Mouse (Mus musculus) neural tube, embryonic 11.5 days (tissue): ENCODE data around the gene Ppp1ca. TPM values are rescaled to one million over a fixed set of nuclear protein-coding genes. Genes with fewer than 3 reads are reported as not detected.

ENCODE experiments used
- ATAC-seq: fragments of 200-750 bp; cut with Nextera tagmentation; 2 replicates; pipeline ENCODE4 v1.8.0; 2017; ENCODE audit warnings: moderate number of reproducible peaks, mild to moderate bottlenecking, moderate TSS enrichment, moderate library complexity; ENCODE audit not compliant: insufficient read depth, low FRiP score, low TSS enrichment
- DNase-seq: peaks from one replicate; pipeline ENCODE4 v3.0.0-alpha.2; 2015; ENCODE audit warnings: low spot score
- H3K27ac ChIP-seq: fragments of 300-500 bp; sonication (generic); 2 replicates; pipeline ENCODE4 v1.5.1; 2014; ENCODE audit warnings: low read depth, mild to moderate bottlenecking, low read length
- H3K27me3 ChIP-seq: fragments of 300-500 bp; sonication (generic); 2 replicates; pipeline ENCODE4 v1.6.1; 2014; ENCODE audit warnings: mild to moderate bottlenecking, low read length, mixed read lengths; ENCODE audit not compliant: control insufficient read depth, insufficient read depth
- H3K36me3 ChIP-seq: fragments of 300-500 bp; sonication (generic); 2 replicates; pipeline ENCODE4 v1.6.1; 2014; ENCODE audit warnings: mild to moderate bottlenecking, low read length, moderate library complexity, mixed read lengths; ENCODE audit not compliant: control insufficient read depth, insufficient read depth
- H3K4me1 ChIP-seq: fragments of 300-500 bp; sonication (generic); 2 replicates; pipeline ENCODE4 v1.6.1; 2014; ENCODE audit warnings: low read length, mixed read lengths; ENCODE audit not compliant: control insufficient read depth, insufficient read depth
- H3K4me2 ChIP-seq: fragments of 300-500 bp; sonication (generic); 2 replicates; pipeline ENCODE4 v1.6.1; 2014; ENCODE audit warnings: low read depth, mild to moderate bottlenecking, moderate library complexity
- H3K4me3 ChIP-seq: fragments of 300-500 bp; sonication (generic); 2 replicates; pipeline ENCODE4 v1.5.1; 2014; ENCODE audit warnings: low read depth, low read length
- H3K9ac ChIP-seq: fragments of 300-500 bp; sonication (generic); 2 replicates; pipeline ENCODE4 v1.6.1; 2014; ENCODE audit warnings: mild to moderate bottlenecking, low read length
- H3K9me3 ChIP-seq: fragments of 300-500 bp; sonication (generic); 2 replicates; pipeline ENCODE4 v1.6.1; 2016; ENCODE audit warnings: low read length; ENCODE audit not compliant: control insufficient read depth
- WGBS: fragments of 180-500 bp; shearing (Covaris S2); extraction: QIAGEN DNeasy Blood & Tissue Kit; methylation state at CpG from one replicate; pipeline ENCODE4 v1.1.7; 2014; 5-methylcytosine and 5-hydroxymethylcytosine counted together
- polyA plus RNA-seq: library from polyadenylated mRNA; unstranded; fragments of >200 nt; fragmentation: Nextera tagmentation; extraction: Ambion mirVana; gene quantifications from 2 replicates; pipeline ENCODE4 v1.2.1, GENCODE M21; 2014

Gene Ppp1ca
- polyA plus RNA-seq, 1 experiment from 2014 or later = 939 TPM

DNA sequence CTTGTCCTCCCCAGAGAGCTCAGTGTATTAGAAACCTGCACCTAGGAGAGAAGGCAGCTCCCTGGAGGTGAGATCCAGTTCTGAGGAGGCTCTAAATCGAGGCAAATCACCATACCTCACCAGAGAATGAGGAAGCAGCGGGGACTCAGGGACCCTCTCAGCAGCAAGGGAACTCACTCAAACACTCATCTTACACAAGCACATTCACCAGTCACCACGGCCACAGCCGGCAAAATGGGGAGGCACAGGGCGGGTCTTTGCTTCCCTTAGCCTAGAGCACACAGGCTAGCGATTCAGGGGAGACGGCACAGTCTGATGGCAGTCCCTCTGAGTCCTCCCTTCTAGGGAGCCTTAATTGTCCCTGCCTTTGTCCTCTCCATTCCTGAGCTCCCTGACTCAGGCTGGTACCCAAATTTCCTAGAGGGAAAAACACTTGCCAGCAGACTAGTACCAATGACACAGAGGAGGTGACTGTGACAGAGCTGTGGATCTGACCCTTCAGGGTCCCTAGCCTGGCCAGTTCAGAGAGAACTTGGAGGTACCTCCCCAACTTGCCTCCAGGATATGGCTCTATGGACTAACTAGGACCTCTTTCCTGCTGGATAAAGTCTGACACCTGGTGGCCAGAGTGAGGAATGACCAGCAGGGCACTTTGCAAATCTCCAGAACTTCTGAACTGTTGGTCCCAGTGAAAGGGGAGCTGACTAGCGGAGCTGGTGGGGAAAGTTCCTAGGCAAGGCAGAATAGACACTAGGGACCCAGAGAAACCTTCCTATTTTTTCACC is 36.2 kb downstream of the Ppp1ca start:
- 27% methylated on average over 8 of the region's 8 CpGs for WGBS
- no peaks in the 10 kb centered on the region for H3K36me3 ChIP-seq
- ATAC-seq (no peak), DNase-seq (peak; percentile 75)
- H3K27me3 ChIP-seq = no peaks in the 10 kb centered on the region
- peaks cover 3% of the 10 kb centered on the region; the same call in 1 of the 2 replicates for H3K4me1 ChIP-seq
- no peaks in the 10 kb centered on the region for H3K9me3 ChIP-seq
- H3K4me2 ChIP-seq = no peak overlapping the region
- H3K9ac ChIP-seq = no peak overlapping the region
- H3K27ac ChIP-seq = no peak overlapping the region
- H3K4me3 ChIP-seq = no peak overlapping the region

DNA sequence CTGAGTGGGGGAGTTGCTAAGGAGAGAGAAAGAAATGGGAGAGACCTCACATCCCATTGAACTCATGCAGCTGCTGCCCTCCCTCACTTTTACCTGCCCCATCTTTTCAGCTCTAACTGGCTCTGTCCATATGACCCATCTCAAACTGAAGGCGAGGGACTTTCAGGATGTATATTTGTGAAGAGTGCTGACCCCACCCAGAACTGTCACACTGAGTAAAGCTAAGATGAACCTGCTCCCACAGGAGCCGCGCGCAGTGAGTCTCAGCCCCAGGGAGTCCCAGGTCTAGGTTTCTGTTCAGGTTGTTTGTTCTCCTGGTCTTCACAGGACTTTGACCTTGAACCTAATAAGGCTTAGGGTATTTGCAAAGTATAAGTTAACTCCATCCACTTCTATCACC is 37.0 kb downstream of the Ppp1ca start:
- Histone ChIP-seq H3K4me3 (no peak overlapping the region), H3K27ac (no peak overlapping the region), H3K27me3 (no peaks in the 10 kb centered on the region), H3K9me3 (no peaks in the 10 kb centered on the region), H3K4me1 (peaks cover 3% of the 10 kb centered on the region; the same call in 1 of the 2 replicates), H3K4me2 (no peak overlapping the region), H3K9ac (no peak overlapping the region), H3K36me3 (no peaks in the 10 kb centered on the region)
- DNase-seq = no peak
- WGBS = 75% methylated on average over 4 of the region's 4 CpGs
- ATAC-seq = no peak

DNA sequence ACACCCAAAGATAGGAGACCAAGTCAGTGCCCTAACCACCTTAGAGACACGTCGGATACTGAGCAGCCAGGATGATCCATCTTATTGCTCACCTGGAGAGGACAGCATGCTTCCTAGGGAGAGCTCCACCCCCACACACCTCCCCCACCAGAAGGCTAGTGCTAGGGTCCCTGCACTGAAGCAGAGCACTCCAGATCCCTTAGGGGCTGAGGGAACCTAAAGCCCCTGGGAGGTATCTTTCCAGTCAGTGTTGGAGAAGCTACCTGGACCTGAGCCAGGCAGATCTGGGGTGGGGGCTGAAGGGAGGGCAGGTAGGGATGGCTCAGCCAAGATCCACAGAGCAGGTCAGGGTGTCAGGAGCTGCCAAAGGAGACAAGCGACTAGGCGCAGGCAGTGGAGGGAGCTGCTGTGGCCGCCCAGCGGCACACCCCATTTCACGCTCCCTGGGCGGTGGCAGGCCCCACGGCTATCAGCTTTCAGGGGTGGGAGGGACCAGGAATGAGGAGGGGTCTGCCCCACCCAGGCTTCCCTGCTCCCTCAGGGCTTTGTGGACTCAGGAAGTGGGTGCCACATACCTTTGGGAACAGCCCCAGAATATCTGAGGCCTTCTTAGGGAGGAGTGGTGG is 37.7 kb downstream of the Ppp1ca start:
- no peaks in the 10 kb centered on the region for H3K9me3 ChIP-seq
- ATAC-seq (no peak), DNase-seq (no peak)
- H3K4me2 ChIP-seq = no peak overlapping the region
- no peaks in the 10 kb centered on the region for H3K27me3 ChIP-seq
- WGBS = 38% methylated on average over 9 of the region's 9 CpGs
- H3K9ac ChIP-seq = 0 out of 2 replicates have a peak overlapping the region, but pooled peaks have one; percentile 8
- peaks cover 3% of the 10 kb centered on the region; the same call in 1 of the 2 replicates for H3K4me1 ChIP-seq
- no peaks in the 10 kb centered on the region for H3K36me3 ChIP-seq
- H3K27ac ChIP-seq = no peak overlapping the region
- H3K4me3 ChIP-seq = no peak overlapping the region

DNA sequence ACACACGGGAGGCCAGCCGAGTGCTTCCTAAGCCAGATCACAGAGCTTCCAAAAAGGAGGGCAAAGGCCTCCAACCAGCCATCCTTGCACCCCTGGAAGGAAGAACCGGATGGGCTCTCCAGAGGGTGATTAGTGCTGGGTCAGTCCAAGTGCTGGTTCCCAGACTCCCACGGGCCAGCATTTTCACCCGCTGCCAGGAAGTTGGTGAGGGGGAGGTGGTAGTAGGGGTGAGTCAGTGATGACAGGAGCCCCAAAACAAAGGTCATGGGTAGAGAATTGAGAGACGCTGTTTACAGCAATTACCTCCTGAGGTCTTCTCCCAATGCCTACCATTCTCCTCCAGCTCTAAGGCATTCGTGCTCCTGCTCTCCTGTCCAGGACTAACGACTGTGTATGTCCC is 38.5 kb downstream of the Ppp1ca start:
- no peak overlapping the region for H3K27ac ChIP-seq
- no peaks in the 10 kb centered on the region for H3K27me3 ChIP-seq
- DNase-seq (no peak), ATAC-seq (no peak)
- peaks cover 3% of the 10 kb centered on the region; the same call in 1 of the 2 replicates for H3K4me1 ChIP-seq
- no peaks in the 10 kb centered on the region for H3K36me3 ChIP-seq
- no peak overlapping the region for H3K4me2 ChIP-seq
- WGBS = 68% methylated on average over 8 of the region's 8 CpGs
- no peak overlapping the region for H3K4me3 ChIP-seq
- H3K9ac ChIP-seq = no peak overlapping the region
- H3K9me3 ChIP-seq = no peaks in the 10 kb centered on the region

DNA sequence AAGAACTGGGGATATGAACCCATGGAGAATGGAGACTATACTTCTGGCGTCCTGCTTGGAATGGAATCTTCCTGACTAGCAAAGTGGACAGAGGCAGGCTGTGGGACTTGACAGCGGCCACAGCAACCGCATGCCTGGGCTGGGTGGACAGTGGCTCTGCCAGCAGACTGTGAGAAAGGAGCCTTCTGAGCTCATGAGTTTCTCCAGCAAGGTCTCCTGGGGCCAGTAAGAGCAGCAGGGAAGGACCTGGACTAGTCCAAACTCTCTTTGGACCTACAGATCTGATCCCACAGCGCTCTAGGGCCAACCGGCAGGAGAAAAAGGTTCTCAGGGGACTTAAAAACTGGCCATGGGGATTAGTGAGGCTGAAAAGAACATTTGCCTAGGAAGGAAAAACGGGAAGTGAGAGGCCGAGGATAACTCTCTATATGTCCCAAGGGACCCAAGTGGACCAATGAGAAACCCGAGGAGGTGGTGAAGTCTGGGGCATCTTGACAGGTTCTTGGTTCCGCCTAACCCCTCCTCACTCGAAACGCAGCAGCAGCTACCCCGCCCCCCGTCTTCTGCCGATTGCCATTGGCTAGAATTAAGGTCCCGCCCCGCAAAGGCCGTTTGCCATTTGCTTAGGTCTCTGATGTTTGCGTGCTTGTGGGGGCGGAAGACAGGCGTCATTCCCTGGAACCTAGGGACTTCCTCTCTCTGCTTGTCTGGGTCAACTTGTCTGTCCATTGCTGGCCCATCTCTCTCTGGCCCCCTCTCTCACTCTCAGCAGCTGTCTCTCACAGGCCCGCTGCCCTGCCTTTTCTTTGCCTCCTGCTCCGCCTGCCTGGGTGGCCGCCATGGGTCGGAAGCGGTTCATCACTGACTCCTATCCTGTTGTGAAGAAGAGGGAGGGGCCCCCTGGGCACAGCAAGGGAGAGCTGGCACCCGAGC is 39.7 kb downstream of the Ppp1ca start, which contains the start of gene Pold4:
Gene Pold4, plus strand, starts transcription at position 647 of the 933 bp plus-strand sequence.
- WGBS = 14% methylated on average over 26 of the region's 26 CpGs
- no peak within 1 kb of the TSS for H3K27ac ChIP-seq
- ATAC-seq = peak; percentile 89

DNA sequence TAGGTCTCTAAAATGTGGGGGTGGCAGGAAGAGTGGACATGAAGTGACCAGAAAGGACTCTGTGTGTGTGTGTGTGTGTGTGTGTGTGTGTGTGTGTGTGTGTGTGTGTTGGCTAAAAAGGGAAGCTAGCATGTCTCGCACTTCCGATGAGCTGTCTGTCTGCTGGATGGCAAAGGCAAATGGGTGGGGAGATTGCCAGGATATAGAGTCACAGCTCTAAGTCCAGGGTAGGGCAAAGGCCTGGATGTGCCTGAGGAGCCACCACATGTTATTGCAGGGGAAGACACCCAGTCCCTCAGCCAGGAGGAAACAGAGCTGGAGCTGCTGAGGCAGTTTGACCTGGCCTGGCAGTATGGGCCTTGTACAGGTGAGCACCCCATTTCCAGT is 40.3 kb downstream of the Ppp1ca start:
- 73% methylated on average over 2 of the region's 2 CpGs for WGBS
- peaks cover 3% of the 10 kb centered on the region; the same call in 1 of the 2 replicates for H3K4me1 ChIP-seq
- H3K4me2 ChIP-seq = peak overlapping the region; percentile 74
- H3K36me3 ChIP-seq = no peaks in the 10 kb centered on the region
- DNase-seq (no peak), ATAC-seq (no peak)
- no peaks in the 10 kb centered on the region for H3K9me3 ChIP-seq
- no peak overlapping the region for H3K27ac ChIP-seq
- no peaks in the 10 kb centered on the region for H3K27me3 ChIP-seq
- peak overlapping the region; percentile 57 for H3K9ac ChIP-seq
- peak overlapping the region; percentile 46 for H3K4me3 ChIP-seq

More for the DNA sequence above, 39.7 kb downstream of the Ppp1ca start, which contains the start of gene Pold4:
- Histone ChIP-seq H3K9me3 (no peaks in the 10 kb centered on the region), H3K4me3 (peak within 1 kb of the TSS; percentile 46), H3K36me3 (no peaks in the 10 kb centered on the region), H3K27me3 (no peaks in the 10 kb centered on the region), H3K4me1 (peaks cover 3% of the 10 kb centered on the region; the same call in 1 of the 2 replicates), H3K4me2 (peak within 1 kb of the TSS; percentile 74), H3K9ac (peak within 1 kb of the TSS; percentile 57)
- DNase-seq = peak; percentile 88

DNA sequence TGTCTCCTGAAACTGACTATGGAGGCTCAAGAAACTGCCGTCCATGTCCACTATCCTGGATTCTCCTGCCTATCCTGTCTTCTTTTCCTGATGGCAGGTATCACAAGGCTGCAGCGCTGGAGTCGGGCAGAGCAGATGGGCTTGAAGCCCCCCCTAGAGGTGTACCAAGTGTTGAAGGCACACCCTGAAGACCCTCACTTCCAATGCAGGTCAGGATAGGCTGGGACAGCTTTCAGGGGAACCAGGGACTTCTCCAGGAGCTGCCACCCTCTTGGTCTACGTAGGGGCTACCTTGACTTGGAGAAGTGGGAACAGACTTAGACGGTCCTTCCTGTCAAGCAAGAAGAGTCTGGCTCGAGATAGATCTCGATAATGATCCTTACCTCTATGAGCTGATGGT is 40.8 kb downstream of the Ppp1ca start:
- H3K4me1 ChIP-seq = peaks cover 3% of the 10 kb centered on the region; the same call in 1 of the 2 replicates
- no peak overlapping the region; the same call in 1 of the 2 replicates for H3K9ac ChIP-seq
- ATAC-seq (no peak), DNase-seq (no peak)
- H3K27me3 ChIP-seq = no peaks in the 10 kb centered on the region
- 76% methylated on average over 7 of the region's 7 CpGs for WGBS
- no peaks in the 10 kb centered on the region for H3K9me3 ChIP-seq
- no peak overlapping the region for H3K4me2 ChIP-seq
- H3K36me3 ChIP-seq = no peaks in the 10 kb centered on the region
- no peak overlapping the region; the same call in 1 of the 2 replicates for H3K4me3 ChIP-seq
- H3K27ac ChIP-seq = no peak overlapping the region

DNA sequence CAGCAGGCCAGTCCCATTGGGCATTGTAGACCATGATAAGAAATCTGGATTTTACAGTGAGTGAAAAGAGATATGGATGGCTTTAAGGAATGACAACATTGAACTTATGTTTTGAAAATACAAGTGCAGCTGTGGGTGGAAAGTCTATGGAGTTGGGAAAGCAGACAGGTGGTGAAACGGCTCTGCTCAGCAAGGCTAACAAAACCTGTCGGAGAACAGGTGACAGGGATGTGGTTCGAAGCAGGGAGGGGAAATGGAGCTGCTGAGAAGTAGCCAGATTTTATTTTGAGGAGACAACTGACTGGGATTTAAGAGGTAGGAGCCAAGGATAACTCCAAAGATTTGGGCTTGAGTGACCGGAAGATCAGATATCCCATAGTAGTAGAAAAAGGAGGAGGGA is 42.7 kb downstream of the Ppp1ca start:
- DNase-seq (no peak), ATAC-seq (no peak)
- H3K9me3 ChIP-seq = no peaks in the 10 kb centered on the region
- peaks cover 3% of the 10 kb centered on the region; the same call in 1 of the 2 replicates for H3K4me1 ChIP-seq
- H3K9ac ChIP-seq = no peak overlapping the region
- H3K36me3 ChIP-seq = no peaks in the 10 kb centered on the region
- no peak overlapping the region for H3K27ac ChIP-seq
- no peaks in the 10 kb centered on the region for H3K27me3 ChIP-seq
- no peak overlapping the region for H3K4me3 ChIP-seq
- WGBS = 78% methylated on average over 4 of the region's 4 CpGs
- H3K4me2 ChIP-seq = no peak overlapping the region
